Mouse (Mus musculus) cerebellum, adult 11 months (tissue): Measurements from ENCODE around the gene Fsd2.

Experiments
- DNase-seq: peaks from one replicate; pipeline ENCODE4 v3.0.0; 2022

Fsd2 gene

DNA sequence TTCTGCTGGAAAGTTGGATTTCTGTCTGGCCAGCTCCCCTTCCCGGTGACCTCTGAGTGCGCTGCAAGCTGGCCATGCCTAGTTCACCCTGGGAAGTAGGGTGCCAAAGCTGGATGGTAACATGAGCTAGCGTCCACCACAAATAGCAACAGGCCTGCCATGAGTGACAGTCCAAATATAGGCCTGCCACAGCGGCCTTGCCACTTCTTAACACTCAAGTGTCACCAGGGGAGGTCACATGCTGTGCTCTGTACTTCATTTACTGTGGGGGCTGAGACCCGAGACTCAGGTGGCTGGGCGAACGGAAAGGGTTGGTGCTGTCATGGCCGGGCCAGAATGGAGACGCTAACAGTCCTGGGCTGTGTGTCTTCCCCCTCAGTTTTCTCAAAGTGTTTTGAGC, at the start of gene Fsd2:
Fsd2 (minus strand) TSS at position 53 of the 400 bp plus-strand sequence.
- DNase-seq: no peak

GRCm38 (mm10) chr7:81615031-81615430, 48.3 kb upstream of the Fsd2 start:
- DNase-seq: no peak

DNA sequence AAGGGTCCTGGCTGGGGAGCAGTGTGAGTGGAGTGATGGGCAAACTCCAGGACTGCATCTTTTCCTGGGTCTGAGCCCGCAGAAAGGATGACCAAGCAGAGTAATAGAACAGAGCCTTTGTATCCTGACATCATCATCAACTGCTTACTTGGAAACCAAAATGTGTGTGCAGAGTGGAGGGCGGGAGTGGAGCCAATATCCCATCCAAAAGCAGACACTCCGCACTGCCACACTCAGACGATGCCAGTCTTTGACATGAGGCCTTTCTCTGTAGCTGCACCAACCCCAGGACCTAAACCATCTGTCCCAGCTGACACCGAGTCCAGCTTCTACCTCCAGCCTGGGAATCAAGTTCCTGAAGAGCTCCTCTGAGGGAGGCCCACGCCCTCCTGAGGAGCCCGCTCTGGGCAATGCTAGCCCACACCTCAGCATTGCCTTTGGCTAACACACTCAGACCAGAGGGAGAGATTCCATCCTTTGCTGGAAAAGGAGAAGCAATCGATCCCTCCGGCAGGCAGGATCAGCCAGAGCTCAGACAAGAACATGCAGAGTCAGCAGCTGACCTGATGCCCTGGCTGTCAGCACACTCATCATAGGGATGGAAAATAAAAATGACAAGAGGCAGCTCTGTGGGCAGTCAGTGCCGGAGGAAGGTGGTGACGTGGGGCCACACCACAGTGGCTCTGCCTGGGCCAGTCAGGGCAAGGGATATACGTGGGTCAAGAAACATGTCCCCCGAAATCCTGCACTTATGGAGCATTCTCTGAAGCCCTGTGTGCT, 46.3 kb upstream of the Fsd2 start:
- DNase-seq: no peak

DNA sequence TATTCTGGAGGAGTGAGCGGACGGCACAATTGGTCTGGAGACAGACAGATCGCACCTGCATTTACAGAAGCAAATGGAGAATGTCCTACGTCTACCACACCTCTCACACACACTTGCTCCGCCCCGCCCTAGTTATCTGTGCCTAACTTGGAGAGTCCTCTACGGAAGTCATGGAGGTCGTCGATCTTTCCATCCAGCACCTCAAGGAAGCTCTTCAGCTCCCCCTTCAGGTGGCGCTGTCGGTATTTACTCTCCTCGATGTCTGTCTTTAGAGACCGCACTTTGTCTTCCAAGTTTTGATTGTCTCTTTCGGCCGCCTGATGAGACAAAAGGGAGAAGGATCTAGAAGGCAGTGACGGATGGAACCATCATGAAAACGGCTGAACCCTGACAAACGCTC, 43.4 kb upstream of the Fsd2 start:
- no peak for DNase-seq

GRCm38 (mm10) chr7:81606452-81606851, 39.7 kb upstream of the Fsd2 start:
- no peak for DNase-seq

DNA sequence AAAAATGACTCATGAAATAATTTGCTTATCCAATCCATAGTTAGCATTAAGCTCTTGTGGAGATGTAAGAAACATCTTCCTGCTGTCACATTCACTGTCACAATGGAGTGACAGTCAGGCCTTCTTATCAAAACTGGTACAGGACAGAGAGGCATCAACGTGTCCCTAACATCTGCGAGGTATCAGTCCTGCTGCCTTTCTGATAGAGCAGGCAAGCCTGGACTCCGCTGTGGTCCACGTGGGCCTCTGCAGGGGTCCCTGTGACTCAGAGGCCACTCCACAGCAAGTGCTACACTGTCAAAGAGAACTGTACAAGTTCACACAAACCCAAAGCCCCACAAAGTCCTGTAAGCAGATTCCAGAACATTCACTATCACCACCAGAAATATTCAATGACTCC, 38.7 kb upstream of the Fsd2 start:
- DNase-seq: no peak

DNA sequence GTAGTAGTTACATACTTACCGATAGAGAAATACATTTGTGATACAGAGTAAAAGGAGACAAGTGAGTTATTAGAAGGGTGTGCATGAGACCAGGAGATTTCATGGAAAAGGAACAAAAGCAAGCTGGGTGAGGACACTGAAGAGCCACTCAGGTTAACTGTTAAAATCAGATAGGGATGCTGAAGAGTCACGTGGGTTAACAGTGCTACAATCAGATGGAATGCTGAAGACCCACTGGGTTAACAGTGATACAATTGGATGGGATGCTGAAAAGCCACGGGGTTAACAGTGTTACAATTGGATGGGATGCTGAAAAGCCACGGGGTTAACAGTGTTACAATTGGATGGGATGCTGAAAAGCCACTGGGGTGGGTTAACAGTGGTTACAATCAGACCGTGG, 38.2 kb upstream of the Fsd2 start:
- no peak for DNase-seq

DNA sequence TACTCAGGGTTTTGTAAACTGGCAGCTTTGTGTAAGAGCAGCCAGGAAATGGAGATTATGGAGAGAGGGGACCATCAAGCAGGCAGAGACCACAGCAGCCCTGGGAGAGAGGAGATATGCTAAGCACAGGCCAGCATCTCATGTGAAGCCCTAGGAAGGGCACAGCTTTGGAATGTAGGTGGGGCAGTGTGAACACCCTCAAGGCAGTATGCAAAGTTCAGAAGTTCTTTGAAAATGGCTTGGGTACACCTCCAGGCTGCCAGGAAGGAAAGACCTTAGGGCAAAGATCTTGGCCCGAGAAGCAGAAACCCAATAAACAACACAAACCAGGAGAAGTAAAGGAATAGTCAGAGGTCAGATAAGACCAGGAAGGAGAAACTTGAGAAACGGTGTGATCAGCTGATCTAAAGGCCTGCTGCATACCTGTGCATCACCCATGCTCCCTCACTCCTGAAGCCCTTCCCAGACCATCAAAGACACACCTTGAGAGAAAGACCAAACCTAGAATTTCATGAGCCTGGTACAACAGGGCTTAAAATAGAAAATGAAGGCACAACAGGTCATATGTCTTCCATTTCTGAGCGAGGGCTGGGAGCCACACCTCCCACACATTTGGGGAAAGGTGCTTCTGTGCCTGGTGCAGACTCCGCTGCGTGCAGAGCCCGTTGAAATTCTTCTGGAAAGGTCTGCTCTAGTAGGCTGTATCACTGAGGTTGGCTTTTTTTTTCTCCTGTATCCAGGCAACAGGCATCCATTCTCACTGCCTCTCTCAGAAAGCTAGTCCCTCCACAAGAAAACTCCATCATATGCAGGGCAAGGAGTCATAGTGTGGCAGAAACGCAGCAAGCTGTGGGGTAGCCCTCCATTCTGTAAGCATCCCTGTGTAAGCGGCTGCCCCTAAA, 32.9 kb upstream of the Fsd2 start:
- DNase-seq: no peak

DNA sequence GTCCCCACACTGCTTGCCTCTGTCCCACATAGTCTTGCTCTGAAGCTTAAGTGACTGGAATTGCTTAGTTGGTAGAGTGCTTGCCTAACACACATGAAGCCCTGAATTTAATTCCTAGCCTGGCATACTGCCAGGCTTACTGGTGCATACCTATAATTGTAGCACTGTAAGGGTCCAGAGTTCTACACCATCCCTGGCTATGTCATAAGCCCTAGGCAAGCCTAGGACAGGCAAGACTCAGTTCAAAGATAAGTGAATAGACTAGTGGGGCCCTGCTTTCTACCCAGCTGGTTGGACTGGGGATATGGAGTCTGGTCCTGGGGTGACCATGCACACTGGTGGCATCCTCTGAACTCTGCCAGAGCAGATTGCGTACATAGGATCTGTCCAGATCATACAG, 30.9 kb upstream of the Fsd2 start:
- DNase-seq: no peak

GRCm38 (mm10) chr7:81596086-81596485, 29.3 kb upstream of the Fsd2 start:
- no peak for DNase-seq

GRCm38 (mm10) chr7:81595056-81595455, 28.3 kb upstream of the Fsd2 start:
- DNase-seq: no peak

GRCm38 (mm10) chr7:81593387-81593786, 26.6 kb upstream of the Fsd2 start:
- DNase-seq: no peak

DNA sequence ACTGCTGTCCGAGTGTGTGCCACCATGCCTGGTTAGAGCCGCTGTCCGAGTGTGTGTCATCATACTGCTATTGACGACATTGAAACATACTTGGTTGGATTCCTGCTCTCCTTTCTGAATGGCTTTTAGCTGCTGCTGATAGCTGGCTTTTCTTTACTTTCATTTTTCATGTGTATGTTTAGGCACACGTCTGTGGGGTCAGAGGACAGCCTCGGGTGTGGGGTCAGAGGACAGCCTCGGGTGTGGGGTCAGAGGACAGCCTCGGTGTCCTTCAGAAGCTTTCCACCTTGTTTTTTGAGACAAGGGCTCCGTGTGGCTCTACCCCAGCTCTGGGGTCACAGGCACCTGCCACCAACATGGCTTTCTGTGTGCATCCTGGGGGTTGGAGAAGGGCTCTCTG, 25.9 kb upstream of the Fsd2 start:
- DNase-seq: no peak

DNA sequence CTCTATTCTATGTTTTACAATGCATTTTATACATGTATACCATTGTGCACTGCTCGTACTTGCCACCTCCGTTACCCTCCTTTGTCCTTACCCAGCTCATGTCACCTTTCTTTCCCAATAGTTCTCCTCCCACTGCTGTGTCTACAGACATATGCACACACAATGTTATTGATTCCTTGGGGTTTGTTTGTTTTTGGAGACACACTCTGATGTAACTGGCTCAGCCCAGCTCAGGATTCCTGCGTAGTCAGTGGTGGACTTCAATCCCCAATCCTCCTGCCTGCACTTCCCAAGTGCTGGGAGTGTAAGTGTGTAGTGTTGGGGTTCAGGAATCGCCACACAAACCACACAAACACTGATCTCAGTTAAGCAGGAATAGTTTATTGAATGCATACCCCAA, 20.5 kb upstream of the Fsd2 start:
- no peak for DNase-seq

DNA sequence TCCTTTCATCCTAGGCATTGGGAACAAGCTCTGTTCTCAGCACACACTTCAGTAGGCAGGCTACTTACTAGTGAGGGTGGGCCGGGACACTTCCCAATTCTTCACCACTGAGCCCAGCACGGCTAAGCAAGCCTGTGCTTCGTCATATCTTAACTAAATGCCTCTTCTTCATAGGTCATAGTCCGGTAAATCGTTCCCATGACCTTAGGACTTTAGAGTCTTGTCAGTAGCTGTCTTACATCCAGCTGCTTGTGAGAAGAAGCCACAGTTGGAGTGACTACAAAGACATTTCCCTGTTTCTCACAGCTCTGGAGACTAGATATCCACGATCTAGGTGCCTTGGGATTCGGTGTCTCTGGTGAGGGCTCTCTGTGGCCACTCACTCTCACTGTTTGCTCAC, 18.6 kb upstream of the Fsd2 start:
- DNase-seq: no peak

DNA sequence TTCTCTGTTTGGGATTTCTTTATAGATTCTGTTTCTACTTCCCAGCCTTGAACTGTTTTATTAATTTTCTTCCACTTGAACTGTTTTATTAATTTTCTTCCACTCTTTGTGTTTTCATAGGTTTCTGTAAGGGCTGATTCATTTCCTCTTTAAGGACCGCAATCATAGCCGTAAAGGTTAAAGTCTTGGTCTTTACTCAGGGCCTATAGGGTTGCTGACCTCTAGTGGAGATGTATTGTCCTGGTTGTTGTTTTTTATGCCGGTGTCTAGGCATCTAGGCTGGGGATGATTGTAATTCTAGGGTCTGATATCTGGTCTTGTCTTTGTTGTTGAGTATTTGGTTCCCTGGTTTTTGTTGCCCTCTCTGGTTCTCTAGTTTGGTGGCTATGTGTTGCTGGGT, 16.8 kb upstream of the Fsd2 start:
- no peak for DNase-seq

- DNase-seq: no peak
Observed at GRCm38 (mm10) chr7:81579312-81579711, 12.6 kb upstream of the Fsd2 start.

DNA sequence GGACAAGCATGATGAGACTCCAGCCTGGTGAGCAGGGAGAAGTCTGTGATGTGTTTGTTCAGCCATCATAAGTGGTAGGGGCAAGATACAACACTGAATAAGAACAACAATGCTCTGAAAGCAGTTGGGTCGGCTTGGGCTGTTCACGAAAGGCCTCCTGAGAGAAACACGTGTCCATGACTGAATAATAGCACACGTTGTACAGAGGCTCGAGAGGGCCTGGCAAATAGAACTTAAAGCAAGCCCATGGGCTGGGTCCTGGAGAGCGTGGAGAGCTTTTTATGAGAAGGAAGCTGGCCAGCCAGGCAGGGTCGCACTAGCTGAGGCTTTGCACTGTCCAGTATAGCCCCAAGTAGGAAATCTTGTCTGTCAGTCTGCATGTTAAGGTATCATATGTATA, 11.7 kb upstream of the Fsd2 start:
- no peak for DNase-seq

DNA sequence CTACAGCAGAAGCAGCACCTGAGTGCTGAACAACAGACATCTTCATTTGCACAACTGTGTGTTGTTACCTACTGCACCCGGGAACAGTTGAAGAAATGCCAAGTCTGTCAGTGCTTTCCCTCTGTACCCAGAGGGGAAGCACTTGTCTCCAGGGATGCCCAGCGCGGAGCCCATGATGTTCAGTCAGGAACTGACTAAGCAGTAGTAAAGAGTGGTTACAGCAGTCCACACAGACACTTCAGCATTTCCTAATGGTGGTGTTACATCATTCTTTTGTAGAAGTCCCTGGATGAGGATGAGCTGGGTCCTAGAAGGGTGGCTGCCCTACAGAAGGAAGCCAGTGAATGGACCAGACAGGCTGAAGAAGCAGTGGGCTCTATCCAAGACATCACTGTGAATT, 11.1 kb upstream of the Fsd2 start:
- no peak for DNase-seq

DNA sequence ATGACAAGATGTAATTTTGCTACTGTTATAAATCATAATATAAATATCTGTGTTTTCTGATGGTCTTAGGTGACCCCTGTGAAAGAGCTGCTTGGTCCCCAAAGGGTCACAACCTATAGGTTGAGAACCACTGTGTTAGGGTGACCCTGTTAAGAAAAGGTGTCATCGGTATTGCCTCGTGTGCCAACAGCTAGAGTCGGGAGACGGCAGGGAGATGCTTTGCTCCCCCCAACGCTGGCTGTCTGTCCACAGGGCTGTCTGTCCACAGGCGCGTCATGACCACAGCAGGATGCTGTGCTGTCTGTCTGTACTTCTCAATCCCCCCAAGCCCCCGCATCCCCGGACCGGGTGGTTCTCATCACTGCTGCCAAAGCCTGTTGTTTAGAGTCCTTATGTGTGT, 8.9 kb upstream of the Fsd2 start:
- DNase-seq: no peak

- DNase-seq: no peak
Observed at GRCm38 (mm10) chr7:81573821-81574220, 7.1 kb upstream of the Fsd2 start.

GRCm38 (mm10) chr7:81573397-81573796, 6.7 kb upstream of the Fsd2 start:
- no peak for DNase-seq

GRCm38 (mm10) chr7:81572610-81573268, 6.0 kb upstream of the Fsd2 start:
- no peak for DNase-seq

- no peak for DNase-seq
Observed at GRCm38 (mm10) chr7:81571941-81572441, 5.2 kb upstream of the Fsd2 start.
